Comparison of ENCODE assay signal across 10 mouse cellular contexts in the genomic region with DNA sequence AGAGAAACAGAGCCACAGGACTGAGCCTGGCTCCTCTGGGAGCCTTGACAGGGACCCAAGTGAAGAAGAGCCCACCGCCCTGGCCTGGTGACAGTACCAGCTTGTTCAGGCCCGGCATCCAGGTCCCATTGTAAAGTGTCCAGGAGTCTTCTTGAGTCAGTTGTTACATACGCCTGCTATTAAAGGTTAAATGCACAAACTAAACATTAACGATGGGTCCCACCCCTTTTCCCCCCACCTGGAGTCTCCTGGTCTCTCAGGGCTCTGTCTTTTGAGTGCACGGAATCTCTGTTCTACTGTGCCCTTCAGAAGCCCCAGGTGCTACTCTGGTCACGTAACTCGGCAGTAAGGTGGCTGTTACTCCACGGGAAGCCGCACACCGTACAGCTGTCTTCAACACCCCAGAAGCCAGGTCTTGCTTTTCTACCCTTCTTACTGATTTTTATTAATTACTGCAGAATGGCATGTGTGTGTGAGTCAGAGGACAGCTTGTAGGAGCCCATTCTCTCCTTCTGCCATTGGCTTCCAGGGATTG. TPM values are rescaled to one million over a fixed set of nuclear protein-coding genes. Genes with fewer than 3 reads are reported as not detected.
DNase-seq lines count a peak whose midpoint lies in the region; ATAC-seq and TF ChIP-seq lines count a peak whose summit lies in the region.
"Had no signal": no experiment of that assay in that cellular context is flagged by ENCODE, and none has a peak within 500 bp of the region (broad histone marks: within the 10 kb centered on the region; RNA-seq: fewer than 3 reads in every experiment).

No protein-coding gene starts in this region.

- no peak overlapping the region for H3K4me2 ChIP-seq in heart, embryonic 15.5 days
- H3K4me2 ChIP-seq: midbrain, embryonic 13.5 days had no signal

- ATAC-seq in heart, embryonic 15.5 days (replicated peaks; ENCODE audit: insufficient number of reproducible peaks, insufficient read depth, low FRiP score, low read depth) = no peak
- ATAC-seq: midbrain, embryonic 13.5 days had no signal

- no peak for DNase-seq in heart, adult 8-10 months (ENCODE audit: low spot score)
- peak; percentile 36 for DNase-seq in thymus, adult 2 months
- no peak for DNase-seq in thymus, postnatal 10 days (ENCODE audit: low spot score in 2 of 2)
- no peak for DNase-seq in limb, embryonic 10.5 days (ENCODE audit: low spot score)
- DNase-seq in yolk sac, embryonic 10.5 days (ENCODE audit: low spot score) = peak; percentile 76
- no peak for DNase-seq in frontal cortex, postnatal 14 days (ENCODE audit: low spot score in 2 of 2)
- no peak for DNase-seq in cerebellum, adult 9-11 months

- 82% methylated on average over 10 of the region's 10 CpGs for WGBS in heart, embryonic 15.5 days
- 8% methylated on average over 10 of the region's 10 CpGs for WGBS in thymus, adult 2 months
- 89% methylated on average over 10 of the region's 10 CpGs for WGBS in limb, embryonic 10.5 days

- peaks cover 62% of the 10 kb centered on the region for H3K4me1 ChIP-seq in heart, embryonic 15.5 days (replicated peaks)
- H3K4me1 ChIP-seq in thymus, adult 2 months (replicated peaks; ENCODE audit: control insufficient read depth, insufficient read depth, low read length) = peaks cover 90% of the 10 kb centered on the region
- H3K4me1 ChIP-seq in limb, embryonic 10.5 days = peaks cover 39% of the 10 kb centered on the region

- H3K9ac ChIP-seq in heart, embryonic 15.5 days = no peak overlapping the region
- H3K9ac ChIP-seq: midbrain, embryonic 13.5 days had no signal

- H3K36me3 ChIP-seq in heart, embryonic 15.5 days = no peaks in the 10 kb centered on the region
- H3K36me3 ChIP-seq in thymus, adult 2 months (ENCODE audit: control insufficient read depth, insufficient read depth, low read length) = no peaks in the 10 kb centered on the region
- H3K36me3 ChIP-seq in limb, embryonic 10.5 days = no peaks in the 10 kb centered on the region
- H3K36me3 ChIP-seq: midbrain, embryonic 13.5 days had no signal

- no peaks in the 10 kb centered on the region for H3K9me3 ChIP-seq in heart, embryonic 15.5 days (replicated peaks)
- H3K9me3 ChIP-seq in limb, embryonic 10.5 days (replicated peaks) = no peaks in the 10 kb centered on the region
- H3K9me3 ChIP-seq: midbrain, embryonic 13.5 days had no signal

- no peak for TF ChIP-seq CTCF in thymus, adult 2 months (IDR thresholded peaks at IDR 0.05; ENCODE audit: borderline replicate concordance, control insufficient read depth, extremely low read depth, insufficient read depth, low read length, poor library complexity)

- TF ChIP-seq POLR2A in thymus, adult 2 months (IDR thresholded peaks at IDR 0.05; ENCODE audit: control insufficient read depth, extremely low read depth, insufficient read depth, low read length, poor library complexity) = no peak

- H3K4me3 ChIP-seq in heart, embryonic 15.5 days = no peak overlapping the region
- peak overlapping the region; percentile 23 for H3K4me3 ChIP-seq in thymus, adult 2 months (ENCODE audit: control insufficient read depth, insufficient read depth, low read length)
- no peak overlapping the region for H3K4me3 ChIP-seq in limb, embryonic 10.5 days
- H3K4me3 ChIP-seq: midbrain, embryonic 13.5 days had no signal

- 0 out of 2 replicates have a peak, but pooled peaks cover 3% of the 10 kb centered on the region for H3K27me3 ChIP-seq in heart, embryonic 15.5 days
- no peaks in the 10 kb centered on the region for H3K27me3 ChIP-seq in thymus, adult 2 months (ENCODE audit: control insufficient read depth, insufficient read depth, low read length)
- no peaks in the 10 kb centered on the region for H3K27me3 ChIP-seq in limb, embryonic 10.5 days (ENCODE audit: low read depth, poor library complexity, severe bottlenecking)
- H3K27me3 ChIP-seq: midbrain, embryonic 13.5 days had no signal

- H3K27ac ChIP-seq in heart, embryonic 15.5 days = peak overlapping the region; percentile 69
- H3K27ac ChIP-seq in thymus, adult 2 months (ENCODE audit: control insufficient read depth, insufficient read depth, low read length) = peak overlapping the region; percentile 94
- peak overlapping the region; percentile 26; the same call in 1 of the 2 replicates for H3K27ac ChIP-seq in limb, embryonic 10.5 days

RNA-seq across cellular contexts. Expression of a gene that starts 9.7 kb away (rescaled TPM):
- polyA plus RNA-seq in heart, embryonic 15.5 days (2015; fragmentation: Nextera tagmentation; extraction: Ambion mirVana) = 0.67 and 1.4 TPM in 2 replicates
- total RNA-seq in heart, adult 8-10 months (2022) = 1 to 10 TPM; 3.4 to 7.6 (median 5.8) TPM
- polyA plus RNA-seq in thymus, adult 2 months (2012; rRNA removed) = 7.7 and 7.8 TPM in 2 replicates
- polyA plus RNA-seq in limb, embryonic 10.5 days (2016; fragmentation: Nextera tagmentation; extraction: Ambion mirVana) = 0.26 and 0.34 TPM in 2 replicates
- total RNA-seq: common myeloid progenitor, adult 5-6 weeks had no signal

RNA-seq across cellular contexts. Expression of a gene that starts 22.3 kb away (rescaled TPM):
- 0.16 and 0.20 TPM in 2 replicates for polyA plus RNA-seq in heart, embryonic 15.5 days (2015; fragmentation: Nextera tagmentation; extraction: Ambion mirVana)
- not detected for total RNA-seq in heart, adult 8-10 months (2022)
- polyA plus RNA-seq in thymus, adult 2 months (2012; rRNA removed) = 0.06 and 0.12 TPM in 2 replicates
- polyA plus RNA-seq in limb, embryonic 10.5 days (2016; fragmentation: Nextera tagmentation; extraction: Ambion mirVana) = 4.2 and 5.6 TPM in 2 replicates
- total RNA-seq: common myeloid progenitor, adult 5-6 weeks had no signal

RNA-seq across cellular contexts. Expression of a gene that starts 29.6 kb away (rescaled TPM):
- polyA plus RNA-seq in heart, embryonic 15.5 days (2015; fragmentation: Nextera tagmentation; extraction: Ambion mirVana) = 19.1 and 21.1 TPM in 2 replicates
- total RNA-seq in heart, adult 8-10 months (2022) = 100 to 1,000 TPM; 102 to 129 (median 123) TPM
- polyA plus RNA-seq in thymus, adult 2 months (2012; rRNA removed) = 20.7 and 22.1 TPM in 2 replicates
- polyA plus RNA-seq in limb, embryonic 10.5 days (2016; fragmentation: Nextera tagmentation; extraction: Ambion mirVana) = 6.3 and 6.7 TPM in 2 replicates

Comparison
In these comparisons a context has a peak if more than half of its experiments do, and no peak if none do; other contexts are left out.
1. DNase-seq: peak in thymus, adult 2 months (single experiment) and yolk sac, embryonic 10.5 days (single experiment); none in heart, adult 8-10 months (single experiment), thymus, postnatal 10 days (0 of 2), limb, embryonic 10.5 days (single experiment), frontal cortex, postnatal 14 days (0 of 2) and cerebellum, adult 9-11 months (single experiment).
2. H3K27ac ChIP-seq: peak in every context shown above with its lines; median percentile 94 in thymus, adult 2 months; 69 in heart, embryonic 15.5 days; 26 in limb, embryonic 10.5 days.